16 mouse cellular contexts compared by ENCODE assay signal in genomic region chr1:191625026-191625425, GRCm38 (mm10). TPM values are rescaled to one million over a fixed set of nuclear protein-coding genes. Genes with fewer than 3 reads are reported as not detected.
DNase-seq lines count a peak whose midpoint lies in the region; ATAC-seq lines count a peak whose summit lies in the region.
"Had no signal": no experiment of that assay in that cellular context is flagged by ENCODE, and none has a peak within 500 bp of the region (broad histone marks: within the 10 kb centered on the region; RNA-seq: fewer than 3 reads in every experiment).

No protein-coding gene starts in this region.

- no peak overlapping the region for H3K4me2 ChIP-seq in heart, embryonic 11.5 days
- H3K4me2 ChIP-seq in kidney, embryonic 15.5 days, result no peak overlapping the region
- H3K4me2 ChIP-seq in kidney, embryonic 14.5 days (replicated peaks; ENCODE audit: low read depth, low read length), result no peak overlapping the region
- H3K4me2 ChIP-seq: liver, embryonic 15.5 days had no signal

- ATAC-seq in heart, embryonic 11.5 days (replicated peaks; ENCODE audit: insufficient number of reproducible peaks, low FRiP score, low TSS enrichment), result no peak
- ATAC-seq in kidney, embryonic 15.5 days (replicated peaks; ENCODE audit: low FRiP score), result 0 out of 2 replicates have a peak, but pooled peaks have one; percentile 26
- ATAC-seq in kidney, embryonic 14.5 days (ENCODE audit: low FRiP score, low TSS enrichment), result no peak
- ATAC-seq in megakaryocyte, adult 5-6 weeks (ENCODE audit: poor library complexity, severe bottlenecking), result no peak
- ATAC-seq: forebrain, embryonic 14.5 days; hindbrain, embryonic 16.5 days; intestine, postnatal 0 days had no signal

- H3K9ac ChIP-seq in heart, embryonic 11.5 days (ENCODE audit: low read depth, low read length), result no peak overlapping the region
- H3K9ac ChIP-seq in kidney, embryonic 15.5 days, result no peak overlapping the region
- H3K9ac ChIP-seq in kidney, embryonic 14.5 days (ENCODE audit: low read depth, low read length), result no peak overlapping the region
- H3K9ac ChIP-seq: liver, embryonic 15.5 days had no signal

- H3K4me1 ChIP-seq in heart, embryonic 11.5 days (ENCODE audit: control insufficient read depth, insufficient read depth, low read length), result peaks cover 28% of the 10 kb centered on the region
- peaks cover 3% of the 10 kb centered on the region; the same call in 1 of the 2 replicates for H3K4me1 ChIP-seq in kidney, embryonic 15.5 days
- H3K4me1 ChIP-seq in kidney, embryonic 14.5 days (ENCODE audit: control insufficient read depth, insufficient read depth, low read length), result no peaks in the 10 kb centered on the region; the same call in 1 of the 2 replicates
- peaks cover 42% of the 10 kb centered on the region for H3K4me1 ChIP-seq in megakaryocyte, embryonic 14.5 days

- H3K9me3 ChIP-seq in heart, embryonic 11.5 days (replicated peaks; ENCODE audit: control insufficient read depth, low read length), result no peaks in the 10 kb centered on the region
- H3K9me3 ChIP-seq in kidney, embryonic 15.5 days (replicated peaks), result no peaks in the 10 kb centered on the region
- H3K9me3 ChIP-seq in kidney, embryonic 14.5 days (ENCODE audit: control insufficient read depth, low read length), result no peaks in the 10 kb centered on the region
- no peaks in the 10 kb centered on the region for H3K9me3 ChIP-seq in megakaryocyte, embryonic 14.5 days
- H3K9me3 ChIP-seq: liver, embryonic 15.5 days had no signal

- H3K36me3 ChIP-seq in heart, embryonic 11.5 days (ENCODE audit: control insufficient read depth, insufficient read depth, low read length), result peaks cover 19% of the 10 kb centered on the region
- H3K36me3 ChIP-seq in kidney, embryonic 15.5 days, result peaks cover 33% of the 10 kb centered on the region
- peaks cover 26% of the 10 kb centered on the region for H3K36me3 ChIP-seq in kidney, embryonic 14.5 days (ENCODE audit: control insufficient read depth, insufficient read depth, low read length)
- peaks cover 35% of the 10 kb centered on the region for H3K36me3 ChIP-seq in megakaryocyte, embryonic 14.5 days (replicated peaks; ENCODE audit: low read length)

- peak overlapping the region; percentile 47 for H3K27ac ChIP-seq in heart, embryonic 11.5 days (ENCODE audit: low read depth, low read length)
- H3K27ac ChIP-seq in kidney, embryonic 15.5 days, result no peak overlapping the region
- H3K27ac ChIP-seq in kidney, embryonic 14.5 days (ENCODE audit: low read depth, low read length), result no peak overlapping the region
- H3K27ac ChIP-seq: liver, embryonic 15.5 days had no signal

- no peak overlapping the region for H3K4me3 ChIP-seq in heart, embryonic 11.5 days (ENCODE audit: low read depth, low read length)
- H3K4me3 ChIP-seq in kidney, embryonic 15.5 days (replicated peaks), result no peak overlapping the region
- no peak overlapping the region for H3K4me3 ChIP-seq in kidney, embryonic 14.5 days (ENCODE audit: low read length)
- peak overlapping the region; percentile 48 for H3K4me3 ChIP-seq in megakaryocyte, embryonic 14.5 days (replicated peaks)
- H3K4me3 ChIP-seq: erythroblast, embryonic 14.5 days; liver, embryonic 15.5 days had no signal

- 36% methylated on average over 6 of the region's 6 CpGs for WGBS in heart, embryonic 11.5 days (ENCODE audit: insufficient replicate concordance)
- 46% methylated on average over 6 of the region's 6 CpGs for WGBS in kidney, embryonic 15.5 days
- WGBS in kidney, embryonic 14.5 days, result 48% methylated on average over 6 of the region's 6 CpGs

- DNase-seq in heart, adult 9 months (ENCODE audit: low spot score in 2 of 2), result no peak
- DNase-seq in gastrocnemius, adult 18-20 months (ENCODE audit: low spot score), result no peak
- DNase-seq: adrenal gland, postnatal 14 days; cerebellum, adult 11-12 months; cerebellum, postnatal 25 days; gastrocnemius, postnatal 36 days had no signal

- H3K27me3 ChIP-seq in heart, embryonic 11.5 days (ENCODE audit: control insufficient read depth, insufficient read depth, low read length), result no peaks in the 10 kb centered on the region
- no peaks in the 10 kb centered on the region for H3K27me3 ChIP-seq in kidney, embryonic 15.5 days
- H3K27me3 ChIP-seq in kidney, embryonic 14.5 days (ENCODE audit: control insufficient read depth, insufficient read depth, low read length), result no peaks in the 10 kb centered on the region
- H3K27me3 ChIP-seq in megakaryocyte, embryonic 14.5 days (replicated peaks), result peaks cover 4% of the 10 kb centered on the region
- H3K27me3 ChIP-seq: liver, embryonic 15.5 days had no signal

RNA-seq across cellular contexts. Expression of gene Ints7, which starts 49.6 kb away (rescaled TPM):
- polyA plus RNA-seq in heart, embryonic 11.5 days (2014; fragmentation: Nextera tagmentation; extraction: Ambion mirVana), result 38.5 and 40.4 TPM in 2 replicates
- 65.2 and 71.2 TPM in 2 replicates for polyA plus RNA-seq in kidney, embryonic 15.5 days (2015; fragmentation: Nextera tagmentation; extraction: Ambion mirVana)
- 38.9 and 77.9 TPM in 2 replicates for polyA plus RNA-seq in kidney, embryonic 14.5 days (2014; fragmentation: Nextera tagmentation; extraction: Ambion mirVana)
- 3.4 and 5.8 TPM in 2 replicates for polyA plus RNA-seq in megakaryocyte, embryonic 14.5 days (2012; ENCODE audit: insufficient read depth, low replicate concordance)
- total RNA-seq in megakaryocyte, adult 5-6 weeks (2015), result 18.1 and 18.2 TPM in 2 replicates
- 33.7 and 37.1 TPM in 2 replicates for total RNA-seq in megakaryocyte, adult 5-6 weeks (2017)
- total RNA-seq in gastrocnemius, adult 18-20 months (2021), result 1 to 10 TPM; 5.6 to 6.5 TPM

RNA-seq across cellular contexts. Expression of gene Dtl, which starts 49.7 kb away (rescaled TPM):
- 37.0 and 39.9 TPM in 2 replicates for polyA plus RNA-seq in heart, embryonic 11.5 days (2014; fragmentation: Nextera tagmentation; extraction: Ambion mirVana)
- polyA plus RNA-seq in kidney, embryonic 15.5 days (2015; fragmentation: Nextera tagmentation; extraction: Ambion mirVana), result 59.7 and 60.1 TPM in 2 replicates
- polyA plus RNA-seq in kidney, embryonic 14.5 days (2014; fragmentation: Nextera tagmentation; extraction: Ambion mirVana), result 45.8 and 81.3 TPM in 2 replicates
- polyA plus RNA-seq in megakaryocyte, embryonic 14.5 days (2012; ENCODE audit: insufficient read depth, low replicate concordance), result 1.5 and 2.3 TPM in 2 replicates
- total RNA-seq in megakaryocyte, adult 5-6 weeks (2015), result 34.7 and 36.7 TPM in 2 replicates
- total RNA-seq in megakaryocyte, adult 5-6 weeks (2017), result 24.2 and 30.4 TPM in 2 replicates
- under 1 TPM in 1 of 2 experiments, not detected in 1; 0.12 TPM for total RNA-seq in gastrocnemius, adult 18-20 months (2021)

Comparison
In these comparisons a context has a peak if more than half of its experiments do, and no peak if none do; other contexts are left out.
1. RNA of gene Dtl, which starts 49.7 kb away (polyA plus RNA-seq): 45.8 to 81.3 TPM in kidney, embryonic 14.5 days, 59.7 to 60.1 TPM in kidney, embryonic 15.5 days and 37.0 to 39.9 TPM in heart, embryonic 11.5 days; 1.5 to 2.3 TPM in megakaryocyte, embryonic 14.5 days; every median in the first group is over 10 times any median in the second.